ENCODE assay signal across 10 mouse cellular contexts in the genomic region with DNA sequence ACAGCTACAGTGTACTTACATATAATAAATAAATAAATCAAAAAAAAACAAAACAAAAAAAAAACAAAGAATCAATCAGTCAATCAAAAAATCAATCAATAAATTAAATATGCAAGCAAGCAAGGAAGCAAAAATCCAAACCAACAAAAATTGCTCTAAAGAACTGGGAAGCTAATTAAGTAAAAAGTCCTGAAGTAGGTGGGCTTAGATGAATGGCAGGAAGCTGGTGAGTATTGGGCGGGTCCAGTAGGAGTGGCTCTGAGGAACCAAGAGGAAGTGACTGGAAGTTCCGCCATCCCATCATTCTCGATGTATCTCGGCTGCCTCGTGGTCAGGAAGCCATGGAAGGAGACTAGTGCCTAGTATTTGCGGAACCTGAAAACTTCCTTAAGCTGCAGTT. TPM values are rescaled to one million over a fixed set of nuclear protein-coding genes. Genes with fewer than 3 reads are reported as not detected.
DNase-seq lines count a peak whose midpoint lies in the region; TF ChIP-seq lines count a peak whose summit lies in the region.
"Not testable (repeated sequence)": the region's sequence is repeated elsewhere in the genome, so short reads cannot be mapped to it uniquely, and the experiment has no call there.
"Had no signal": no experiment of that assay in that cellular context is flagged by ENCODE, and none has a peak within 500 bp of the region (broad histone marks: within the 10 kb centered on the region; RNA-seq: fewer than 3 reads in every experiment).

A gene (plus strand): TSS at position 301 of the 400 bp plus-strand sequence.

- not testable (repeated sequence) for H3K9ac ChIP-seq in ES-Bruce4 (ENCODE audit: low read depth, poor library complexity, severe bottlenecking); ES-E14 (ENCODE audit: insufficient read depth, low read depth, low read length, poor library complexity, severe bottlenecking)

- not testable (repeated sequence) for H3K4me1 ChIP-seq in ES-Bruce4 (ENCODE audit: control insufficient read depth, insufficient read depth, low read length); ES-E14 (ENCODE audit: control insufficient read depth in 2 of 2, insufficient read depth in 2 of 2, low read length in 2 of 2, poor library complexity in 1 of 2); bone marrow, adult 2 months (ENCODE audit: control insufficient read depth, insufficient read depth, low read length)

- not testable (repeated sequence) for TF ChIP-seq EP300 in ES-Bruce4 (IDR thresholded peaks at IDR 0.05; ENCODE audit: insufficient read depth, low read depth, low read length)

- not testable (repeated sequence) for H3K4me3 ChIP-seq in ES-Bruce4 (ENCODE audit: low read depth, low read length); ES-E14 (ENCODE audit: insufficient read depth in 1 of 2, low read depth in 1 of 2, low read length in 2 of 2, poor library complexity in 1 of 2, severe bottlenecking in 1 of 2); bone marrow, adult 2 months (replicated peaks; ENCODE audit: control insufficient read depth, low read depth, low read length)

- not testable (repeated sequence) for H3K36me3 ChIP-seq in ES-Bruce4 (ENCODE audit: control insufficient read depth, insufficient read depth, low read length, poor library complexity, severe bottlenecking); ES-E14 (ENCODE audit: control insufficient read depth, insufficient read depth, low read length, poor library complexity, severe bottlenecking)

- not testable (repeated sequence) for H3K27me3 ChIP-seq in ES-Bruce4 (ENCODE audit: control insufficient read depth, insufficient read depth, low read length, poor library complexity, severe bottlenecking)

- WGBS in bone marrow, adult 2 months = no CpG with 5 or more reads among the region's 6 CpGs

- DNase-seq in ES-E14 (ENCODE audit: low read depth, low spot score) = not testable (repeated sequence)

- not testable (repeated sequence) for TF ChIP-seq POLR2A in ES-Bruce4 (IDR thresholded peaks at IDR 0.05; ENCODE audit: insufficient read depth, low read length); bone marrow, adult 2 months (IDR thresholded peaks at IDR 0.05; ENCODE audit: borderline replicate concordance, control insufficient read depth, low read depth, low read length)

- not testable (repeated sequence) for H3K27ac ChIP-seq in ES-Bruce4 (ENCODE audit: insufficient read depth, low read length); ES-E14 (ENCODE audit: insufficient read depth, low read depth, low read length, poor library complexity, severe bottlenecking); bone marrow, adult 2 months (ENCODE audit: control insufficient read depth, insufficient read depth, low read depth, low read length, poor library complexity)

- H3K9me3 ChIP-seq in ES-Bruce4 (replicated peaks; ENCODE audit: control insufficient read depth, insufficient read depth, low read length, poor library complexity, severe bottlenecking); ES-E14 (ENCODE audit: control insufficient read depth, insufficient read depth, low read depth, low read length): not testable (repeated sequence)

- in situ Hi-C loops in ES-E14 (cut with MboI; ENCODE audit: low sequenced_read_pairs in 2 of 2, unreplicated experiment in 2 of 2) = not testable (repeated sequence)

- not testable (repeated sequence) for TF ChIP-seq CTCF in ES-Bruce4 (IDR thresholded peaks at IDR 0.05; ENCODE audit: low read depth, low read length); bone marrow, adult 2 months (IDR thresholded peaks at IDR 0.05; ENCODE audit: control insufficient read depth, insufficient read depth, low read length)

RNA-seq across cellular contexts. Expression of the gene that starts here (rescaled TPM):
- polyA plus RNA-seq in ES-Bruce4 (2011; ENCODE audit: insufficient read depth, insufficient read length, low read depth, missing spikeins) = 41.4 and 46.3 TPM in 2 replicates
- 233 and 297 TPM in 2 replicates for total RNA-seq in ES-E14 (2012; rRNA removed)
- polyA plus RNA-seq in bone marrow, adult 2 months (2011; ENCODE audit: insufficient read depth, insufficient read length, low replicate concordance, missing spikeins) = 10.5 TPM in 1 of 2 replicates, not detected in the other
- total RNA-seq: adrenal gland, postnatal 14 days; adrenal gland, postnatal 25 days had no signal
- polyA plus RNA-seq: adrenal gland, adult 2 months; brain, embryonic 14.5 days; CD4-positive, CD25-positive, alpha-beta regulatory T cell, adult 4 months; cerebellum, adult 2 months; G1E had no signal
